In genomic region chr19:21784331-21785131, GRCm38 (mm10) we compare ENCODE assay signal across 8 mouse cellular contexts. TPM values are rescaled to one million over a fixed set of nuclear protein-coding genes. Genes with fewer than 3 reads are reported as not detected.
A peak's percentile ranks its signal among the peaks of the same experiment; 100 is the strongest.
DNase-seq lines count a peak whose midpoint lies in the region; ATAC-seq and TF ChIP-seq lines count a peak whose summit lies in the region.

No protein-coding gene starts in this region.

- no peak for TF ChIP-seq POLR2A in heart, adult 2 months (IDR thresholded peaks at IDR 0.05; ENCODE audit: insufficient read depth, low read depth, low read length)
- TF ChIP-seq POLR2A in small intestine, adult 2 months (IDR thresholded peaks at IDR 0.05; ENCODE audit: low read depth, low read length), result no peak

- no peaks in the 10 kb centered on the region; the same call in 1 of the 2 replicates for H3K79me2 ChIP-seq in heart, adult 2 months (replicated peaks; ENCODE audit: control insufficient read depth, insufficient read depth, low read length)

- no peaks in the 10 kb centered on the region for H3K9me3 ChIP-seq in heart, embryonic 10.5 days
- no peaks in the 10 kb centered on the region for H3K9me3 ChIP-seq in intestine, embryonic 15.5 days
- H3K9me3 ChIP-seq in lung, embryonic 14.5 days (ENCODE audit: low read depth, low read length), result no peaks in the 10 kb centered on the region

- peak; percentile 79 for ATAC-seq in intestine, embryonic 15.5 days
- 0 out of 2 replicates have a peak, but pooled peaks have one; percentile 14 for ATAC-seq in lung, embryonic 14.5 days (ENCODE audit: insufficient read depth)

- H3K27me3 ChIP-seq in heart, embryonic 10.5 days (ENCODE audit: insufficient read depth, poor library complexity, severe bottlenecking), result no peaks in the 10 kb centered on the region
- no peaks in the 10 kb centered on the region for H3K27me3 ChIP-seq in heart, adult 2 months (ENCODE audit: control insufficient read depth, insufficient read depth, low read length)
- H3K27me3 ChIP-seq in intestine, embryonic 15.5 days (replicated peaks), result no peaks in the 10 kb centered on the region
- no peaks in the 10 kb centered on the region for H3K27me3 ChIP-seq in lung, embryonic 14.5 days (ENCODE audit: insufficient read depth, low read length)
- H3K27me3 ChIP-seq in small intestine, adult 2 months (ENCODE audit: control insufficient read depth, insufficient read depth, low read length), result no peaks in the 10 kb centered on the region

- H3K27ac ChIP-seq in heart, embryonic 10.5 days, result peak overlapping the region; percentile 83
- no peak overlapping the region for H3K27ac ChIP-seq in heart, adult 2 months
- H3K27ac ChIP-seq in intestine, embryonic 15.5 days, result peak overlapping the region; percentile 40; the same call in 1 of the 2 replicates
- H3K27ac ChIP-seq in lung, embryonic 14.5 days (ENCODE audit: low read depth), result no peak overlapping the region
- H3K27ac ChIP-seq in small intestine, adult 2 months (ENCODE audit: insufficient read depth, low read depth, low read length), result peak overlapping the region; percentile 83

- DNase-seq in heart, embryonic 10.5 days (ENCODE audit: low spot score), result no peak
- DNase-seq in heart, adult 2 months, result no peak
- peak; percentile 93 for DNase-seq in embryo, embryonic 10.5 days (ENCODE audit: low spot score)
- DNase-seq in lung, embryonic 14.5 days, result peak; percentile 33
- DNase-seq in testis, postnatal 10 days (ENCODE audit: low spot score), result no peak
- DNase-seq in layer of hippocampus, adult 9-10 months (ENCODE audit: low spot score), result no peak

- peak overlapping the region; percentile 27; the same call in 1 of the 2 replicates for H3K4me3 ChIP-seq in heart, embryonic 10.5 days
- no peak overlapping the region for H3K4me3 ChIP-seq in heart, adult 2 months
- no peak overlapping the region for H3K4me3 ChIP-seq in intestine, embryonic 15.5 days (replicated peaks)
- H3K4me3 ChIP-seq in lung, embryonic 14.5 days (ENCODE audit: low read depth, low read length), result no peak overlapping the region
- H3K4me3 ChIP-seq in small intestine, adult 2 months (ENCODE audit: low read depth, low read length), result peak overlapping the region; percentile 45

- no peak for TF ChIP-seq EP300 in heart, adult 2 months (IDR thresholded peaks at IDR 0.05; ENCODE audit: insufficient read depth, low read depth, low read length)

- no peak for TF ChIP-seq CTCF in heart, adult 2 months (IDR thresholded peaks at IDR 0.05)
- TF ChIP-seq CTCF in lung, embryonic 14.5 days (IDR thresholded peaks at IDR 0.05; ENCODE audit: low read depth), result no peak
- no peak for TF ChIP-seq CTCF in small intestine, adult 2 months (IDR thresholded peaks at IDR 0.05; ENCODE audit: extremely low read depth, insufficient read length, insufficient replicate concordance, low read depth, low read length)

- H3K4me1 ChIP-seq in heart, embryonic 10.5 days, result peaks cover 57% of the 10 kb centered on the region
- peaks cover 4% of the 10 kb centered on the region for H3K4me1 ChIP-seq in heart, adult 2 months (ENCODE audit: control insufficient read depth, insufficient read depth, low read length)
- H3K4me1 ChIP-seq in intestine, embryonic 15.5 days (replicated peaks), result peaks cover 14% of the 10 kb centered on the region
- peaks cover 12% of the 10 kb centered on the region; the same call in 1 of the 2 replicates for H3K4me1 ChIP-seq in lung, embryonic 14.5 days (ENCODE audit: insufficient read depth)
- H3K4me1 ChIP-seq in small intestine, adult 2 months (ENCODE audit: control insufficient read depth, insufficient read depth, insufficient read length, low read length), result peaks cover 14% of the 10 kb centered on the region; the same call in 1 of the 2 replicates

- no peak overlapping the region for H3K9ac ChIP-seq in heart, adult 2 months (ENCODE audit: low read depth, low read length)
- no peak overlapping the region for H3K9ac ChIP-seq in intestine, embryonic 15.5 days
- H3K9ac ChIP-seq in lung, embryonic 14.5 days, result no peak overlapping the region

- H3K4me2 ChIP-seq in intestine, embryonic 15.5 days (replicated peaks), result peak overlapping the region; percentile 26; the same call in 1 of the 2 replicates
- H3K4me2 ChIP-seq in lung, embryonic 14.5 days, result no peak overlapping the region

- H3K36me3 ChIP-seq in heart, embryonic 10.5 days, result 0 out of 2 replicates have a peak, but pooled peaks cover 7% of the 10 kb centered on the region
- peaks cover 4% of the 10 kb centered on the region for H3K36me3 ChIP-seq in heart, adult 2 months (ENCODE audit: control insufficient read depth, insufficient read depth, low read length)
- H3K36me3 ChIP-seq in intestine, embryonic 15.5 days, result no peaks in the 10 kb centered on the region
- no peaks in the 10 kb centered on the region for H3K36me3 ChIP-seq in lung, embryonic 14.5 days (ENCODE audit: insufficient read depth)
- no peaks in the 10 kb centered on the region for H3K36me3 ChIP-seq in small intestine, adult 2 months (ENCODE audit: control insufficient read depth, insufficient read depth, low read length)

- intact Hi-C loops in heart, adult 2 months (cut with DNase I), result loop anchor here (2.0 kb wide), 1 partner anchor 14 kb away; no protein-coding TSS in a partner anchor

- 31% methylated on average over 8 of the region's 8 CpGs for WGBS in heart, embryonic 10.5 days
- WGBS in heart, adult 2 months, result 61% methylated on average over 8 of the region's 8 CpGs
- 48% methylated on average over 8 of the region's 8 CpGs for WGBS in intestine, embryonic 15.5 days
- 32% methylated on average over 8 of the region's 8 CpGs for WGBS in lung, embryonic 14.5 days
- WGBS in small intestine, adult 2 months, result 58% methylated on average over 8 of the region's 8 CpGs

RNA-seq across cellular contexts. Expression of gene Cemip2, which starts 6.4 kb away (rescaled TPM):
- polyA plus RNA-seq in heart, embryonic 10.5 days (2016; fragmentation: Nextera tagmentation; extraction: Ambion mirVana), result 63.1 and 110 TPM in 2 replicates
- 10 to 100 TPM; 10.7 to 11.7 TPM for total RNA-seq in heart, adult 2 months (2021)
- 4.5 and 5.8 TPM in 2 replicates for polyA plus RNA-seq in heart, adult 2 months (2012; rRNA removed)
- 11.1 and 12.0 TPM in 2 replicates for polyA plus RNA-seq in intestine, embryonic 15.5 days (2015; fragmentation: Nextera tagmentation; extraction: Ambion mirVana)
- 31.5 and 32.3 TPM in 2 replicates for polyA plus RNA-seq in lung, embryonic 14.5 days (2014; fragmentation: Nextera tagmentation; extraction: Ambion mirVana)
- polyA plus RNA-seq in small intestine, adult 2 months (2012; rRNA removed), result 2.0 and 3.8 TPM in 2 replicates

Comparison
In these comparisons a context has a peak if more than half of its experiments do, and no peak if none do; other contexts are left out.
1. H3K27ac ChIP-seq: peak in heart, embryonic 10.5 days (single experiment), intestine, embryonic 15.5 days (single experiment) and small intestine, adult 2 months (single experiment); none in heart, adult 2 months (single experiment) and lung, embryonic 14.5 days (single experiment).
2. H3K4me3 ChIP-seq: peak in heart, embryonic 10.5 days (single experiment) and small intestine, adult 2 months (single experiment); none in heart, adult 2 months (single experiment), intestine, embryonic 15.5 days (single experiment) and lung, embryonic 14.5 days (single experiment).
3. DNase-seq: peak in embryo, embryonic 10.5 days (single experiment) and lung, embryonic 14.5 days (single experiment); none in heart, embryonic 10.5 days (single experiment), heart, adult 2 months (0 of 2), testis, postnatal 10 days (single experiment) and layer of hippocampus, adult 9-10 months (single experiment).